Mouse (Mus musculus): ENCODE data around the gene Hfe2. TPM values are rescaled to one million over a fixed set of nuclear protein-coding genes. Genes with fewer than 3 reads are reported as not detected.
"Not testable (repeated sequence)": the region's sequence is repeated elsewhere in the genome, so short reads cannot be mapped to it uniquely, and the experiment has no call there.

Hfe2 gene
- polyA plus RNA-seq, 1 experiment from 2014 or later: 0.57 TPM

GRCm38 (mm10) chr3:96494456-96494855 lies 30.5 kb upstream of the Hfe2 start:
- H3K9me3 ChIP-seq (ENCODE audit: control insufficient read depth, low read length); H3K27me3 ChIP-seq (ENCODE audit: control insufficient read depth, insufficient read depth, low read depth, low read length); H3K36me3 ChIP-seq (ENCODE audit: control insufficient read depth, insufficient read depth, low read length); H3K4me1 ChIP-seq (replicated peaks; ENCODE audit: control insufficient read depth, insufficient read depth, low read length); ATAC-seq (ENCODE audit: low read depth); H3K27ac ChIP-seq (ENCODE audit: low read length); H3K9ac ChIP-seq (ENCODE audit: low read length); H3K4me3 ChIP-seq (ENCODE audit: low read length); H3K4me2 ChIP-seq (ENCODE audit: low read depth, low read length): not testable (repeated sequence)
- 97% methylated on average over 5 of the region's 11 CpGs for WGBS

GRCm38 (mm10) chr3:96494912-96495311 lies 30.1 kb upstream of the Hfe2 start:
- Histone ChIP-seq H3K4me1 (replicated peaks; ENCODE audit: control insufficient read depth, insufficient read depth, low read length) (peaks cover 5% of the 10 kb centered on the region; the same call in 1 of the 2 replicates), H3K9ac (ENCODE audit: low read length) (no peak overlapping the region), H3K9me3 (ENCODE audit: control insufficient read depth, low read length) (no peaks in the 10 kb centered on the region), H3K4me2 (ENCODE audit: low read depth, low read length) (no peak overlapping the region), H3K36me3 (ENCODE audit: control insufficient read depth, insufficient read depth, low read length) (no peaks in the 10 kb centered on the region), H3K27me3 (ENCODE audit: control insufficient read depth, insufficient read depth, low read depth, low read length) (no peaks in the 10 kb centered on the region), H3K27ac (ENCODE audit: low read length) (no peak overlapping the region), H3K4me3 (ENCODE audit: low read length) (no peak overlapping the region)
- ATAC-seq (ENCODE audit: low read depth): no peak
- WGBS: 93% methylated on average over 3 of the region's 3 CpGs

- no peaks in the 10 kb centered on the region for H3K36me3 ChIP-seq (ENCODE audit: control insufficient read depth, insufficient read depth, low read length)
- WGBS: 97% methylated on average over 1 of the region's 1 CpGs
- H3K27me3 ChIP-seq (ENCODE audit: control insufficient read depth, insufficient read depth, low read depth, low read length): no peaks in the 10 kb centered on the region
- no peaks in the 10 kb centered on the region for H3K9me3 ChIP-seq (ENCODE audit: control insufficient read depth, low read length)
- H3K4me2 ChIP-seq (ENCODE audit: low read depth, low read length): no peak overlapping the region
- H3K4me1 ChIP-seq (replicated peaks; ENCODE audit: control insufficient read depth, insufficient read depth, low read length): peaks cover 5% of the 10 kb centered on the region; the same call in 1 of the 2 replicates
- no peak overlapping the region for H3K9ac ChIP-seq (ENCODE audit: low read length)
- no peak overlapping the region for H3K27ac ChIP-seq (ENCODE audit: low read length)
- no peak overlapping the region for H3K4me3 ChIP-seq (ENCODE audit: low read length)
- no peak for ATAC-seq (ENCODE audit: low read depth)
These were observed 29.3 kb upstream of the Hfe2 start for GRCm38 (mm10) chr3:96495490-96496210.

GRCm38 (mm10) chr3:96496216-96496615 lies 28.8 kb upstream of the Hfe2 start:
- H3K4me1 ChIP-seq (replicated peaks; ENCODE audit: control insufficient read depth, insufficient read depth, low read length): peaks cover 5% of the 10 kb centered on the region; the same call in 1 of the 2 replicates
- no peaks in the 10 kb centered on the region for H3K27me3 ChIP-seq (ENCODE audit: control insufficient read depth, insufficient read depth, low read depth, low read length)
- no peak overlapping the region for H3K27ac ChIP-seq (ENCODE audit: low read length)
- H3K36me3 ChIP-seq (ENCODE audit: control insufficient read depth, insufficient read depth, low read length): no peaks in the 10 kb centered on the region
- no peaks in the 10 kb centered on the region for H3K9me3 ChIP-seq (ENCODE audit: control insufficient read depth, low read length)
- H3K9ac ChIP-seq (ENCODE audit: low read length): no peak overlapping the region
- ATAC-seq (ENCODE audit: low read depth): no peak
- H3K4me3 ChIP-seq (ENCODE audit: low read length): no peak overlapping the region
- 70% methylated on average over 7 of the region's 7 CpGs for WGBS
- no peak overlapping the region for H3K4me2 ChIP-seq (ENCODE audit: low read depth, low read length)

GRCm38 (mm10) chr3:96496620-96497275 lies 28.2 kb upstream of the Hfe2 start:
- not testable (repeated sequence) for H3K27ac ChIP-seq (ENCODE audit: low read length); H3K9me3 ChIP-seq (ENCODE audit: control insufficient read depth, low read length); H3K27me3 ChIP-seq (ENCODE audit: control insufficient read depth, insufficient read depth, low read depth, low read length); ATAC-seq (ENCODE audit: low read depth); H3K4me1 ChIP-seq (replicated peaks; ENCODE audit: control insufficient read depth, insufficient read depth, low read length); H3K36me3 ChIP-seq (ENCODE audit: control insufficient read depth, insufficient read depth, low read length)
- Histone ChIP-seq H3K4me3 (ENCODE audit: low read length) (peak overlapping the region; percentile 64), H3K4me2 (ENCODE audit: low read depth, low read length) (peak overlapping the region; percentile 84), H3K9ac (ENCODE audit: low read length) (peak overlapping the region; percentile 67)
- WGBS: 14% methylated on average over 14 of the region's 14 CpGs

- WGBS: 0% methylated on average over 19 of the region's 19 CpGs
- peak; percentile 13; the same call in 1 of the 2 replicates for ATAC-seq (ENCODE audit: low read depth)
- peaks cover 5% of the 10 kb centered on the region; the same call in 1 of the 2 replicates for H3K4me1 ChIP-seq (replicated peaks; ENCODE audit: control insufficient read depth, insufficient read depth, low read length)
- H3K27me3 ChIP-seq (ENCODE audit: control insufficient read depth, insufficient read depth, low read depth, low read length): no peaks in the 10 kb centered on the region
- no peaks in the 10 kb centered on the region for H3K36me3 ChIP-seq (ENCODE audit: control insufficient read depth, insufficient read depth, low read length)
- 0 out of 2 replicates have a peak overlapping the region, but pooled peaks have one; percentile 10 for H3K27ac ChIP-seq (ENCODE audit: low read length)
- peak overlapping the region; percentile 84 for H3K4me2 ChIP-seq (ENCODE audit: low read depth, low read length)
- H3K9me3 ChIP-seq (ENCODE audit: control insufficient read depth, low read length): no peaks in the 10 kb centered on the region
- H3K4me3 ChIP-seq (ENCODE audit: low read length): peak overlapping the region; percentile 64
- H3K9ac ChIP-seq (ENCODE audit: low read length): peak overlapping the region; percentile 67
These were observed 27.4 kb upstream of the Hfe2 start for GRCm38 (mm10) chr3:96497451-96498028.

GRCm38 (mm10) chr3:96498476-96499245 lies 26.3 kb upstream of the Hfe2 start:
- no peak for ATAC-seq (ENCODE audit: low read depth)

GRCm38 (mm10) chr3:96499481-96500288 lies 25.3 kb upstream of the Hfe2 start:
- Histone ChIP-seq H3K9me3 (ENCODE audit: control insufficient read depth, low read length) (no peaks in the 10 kb centered on the region), H3K27me3 (ENCODE audit: control insufficient read depth, insufficient read depth, low read depth, low read length) (no peaks in the 10 kb centered on the region), H3K27ac (ENCODE audit: low read length) (peak overlapping the region; percentile 65), H3K4me2 (ENCODE audit: low read depth, low read length) (peak overlapping the region; percentile 57), H3K4me1 (replicated peaks; ENCODE audit: control insufficient read depth, insufficient read depth, low read length) (peaks cover 5% of the 10 kb centered on the region; the same call in 1 of the 2 replicates), H3K9ac (ENCODE audit: low read length) (peak overlapping the region; percentile 79), H3K4me3 (ENCODE audit: low read length) (peak overlapping the region; percentile 57), H3K36me3 (ENCODE audit: control insufficient read depth, insufficient read depth, low read length) (no peaks in the 10 kb centered on the region)
- peak; percentile 46 for ATAC-seq (ENCODE audit: low read depth)
- WGBS: under 1% methylated on average over 36 of the region's 36 CpGs

More at GRCm38 (mm10) chr3:96498476-96499245, 26.3 kb upstream of the Hfe2 start:
- no peaks in the 10 kb centered on the region for H3K36me3 ChIP-seq (ENCODE audit: control insufficient read depth, insufficient read depth, low read length)
- no peaks in the 10 kb centered on the region for H3K27me3 ChIP-seq (ENCODE audit: control insufficient read depth, insufficient read depth, low read depth, low read length)
- H3K27ac ChIP-seq (ENCODE audit: low read length): no peak overlapping the region
- H3K4me1 ChIP-seq (replicated peaks; ENCODE audit: control insufficient read depth, insufficient read depth, low read length): peaks cover 5% of the 10 kb centered on the region; the same call in 1 of the 2 replicates
- peak overlapping the region; percentile 57; the same call in 1 of the 2 replicates for H3K4me2 ChIP-seq (ENCODE audit: low read depth, low read length)
- no peaks in the 10 kb centered on the region for H3K9me3 ChIP-seq (ENCODE audit: control insufficient read depth, low read length)
- no peak overlapping the region; the same call in 1 of the 2 replicates for H3K4me3 ChIP-seq (ENCODE audit: low read length)
- no peak overlapping the region for H3K9ac ChIP-seq (ENCODE audit: low read length)
- WGBS: 77% methylated on average over 4 of the region's 4 CpGs
